Mouse (Mus musculus) hindbrain, postnatal 0 days (tissue): Measurements from ENCODE around the gene Ogt. TPM values are rescaled to one million over a fixed set of nuclear protein-coding genes. Genes with fewer than 3 reads are reported as not detected.

Experiments
- ATAC-seq: fragments of 200-750 bp; cut with Nextera tagmentation; 2 replicates; pipeline ENCODE4 v1.8.0; 2017; ENCODE audit warnings: mild to moderate bottlenecking, moderate TSS enrichment, moderate library complexity
- DNase-seq: peaks from one replicate; pipeline ENCODE4 v3.0.0-alpha.2; 2015; ENCODE audit warnings: low spot score
- H3K27ac ChIP-seq: fragments of 300-500 bp; sonication (generic); 2 replicates; pipeline ENCODE4 v1.5.1; 2014; ENCODE audit warnings: mild to moderate bottlenecking
- H3K27me3 ChIP-seq: fragments of 300-500 bp; sonication (generic); 2 replicates; pipeline ENCODE4 v1.6.1; 2014; ENCODE audit warnings: low read length, mixed read lengths; ENCODE audit not compliant: insufficient read depth
- H3K36me3 ChIP-seq: fragments of 300-500 bp; sonication (generic); 2 replicates; pipeline ENCODE4 v1.6.1; 2014; ENCODE audit warnings: low read length, mixed read lengths; ENCODE audit not compliant: insufficient read depth
- H3K4me1 ChIP-seq: fragments of 300-500 bp; sonication (generic); 2 replicates; pipeline ENCODE4 v1.6.1; 2014; ENCODE audit warnings: antibody characterized with exemption, low read length, mixed read lengths; ENCODE audit not compliant: insufficient read depth
- H3K4me2 ChIP-seq: fragments of 300-500 bp; sonication (generic); 2 replicates; pipeline ENCODE4 v1.6.1; 2014; ENCODE audit warnings: low read depth, mild to moderate bottlenecking, low read length, moderate library complexity, mixed read lengths
- H3K4me3 ChIP-seq: fragments of 300-500 bp; sonication (generic); 2 replicates; pipeline ENCODE4 v1.5.1; 2014; ENCODE audit warnings: low read length
- H3K9ac ChIP-seq: fragments of 300-500 bp; sonication (generic); replicated peaks from 2 replicates; pipeline ENCODE4 v1.6.1; 2014; ENCODE audit warnings: mild to moderate bottlenecking, low read length, moderate library complexity, mixed read lengths
- H3K9me3 ChIP-seq: fragments of 300-500 bp; sonication (generic); 2 replicates; pipeline ENCODE4 v1.6.1; 2016; ENCODE audit warnings: low read length, mixed read lengths
- CTCF ChIP-seq: IDR thresholded peaks from 2 replicates; pipeline ENCODE4 v1.5.1; 2016; ENCODE audit warnings: antibody characterized with exemption, control low read depth, low read depth
- WGBS: fragments of 180-500 bp; shearing (Covaris S2); extraction: QIAGEN DNeasy Blood & Tissue Kit; methylation state at CpG from one replicate; pipeline ENCODE4 v1.1.7; 2014; 5-methylcytosine and 5-hydroxymethylcytosine counted together
- polyA plus RNA-seq: library from polyadenylated mRNA; unstranded; fragments of >200 nt; fragmentation: Nextera tagmentation; extraction: Ambion mirVana; gene quantifications from 2 replicates; pipeline ENCODE4 v1.2.1, GENCODE M21; 2015
- total RNA-seq: library from RNA; depleted of rRNA; stranded (reverse); fragments of >200 nt; gene quantifications from 2 replicates; pipeline ENCODE4 v1.2.3, GENCODE M21; 2014; rRNA removed

Gene Ogt
- 118 and 130 TPM in 2 replicates for total RNA-seq
- polyA plus RNA-seq = 88.6 and 99.7 TPM in 2 replicates

DNA sequence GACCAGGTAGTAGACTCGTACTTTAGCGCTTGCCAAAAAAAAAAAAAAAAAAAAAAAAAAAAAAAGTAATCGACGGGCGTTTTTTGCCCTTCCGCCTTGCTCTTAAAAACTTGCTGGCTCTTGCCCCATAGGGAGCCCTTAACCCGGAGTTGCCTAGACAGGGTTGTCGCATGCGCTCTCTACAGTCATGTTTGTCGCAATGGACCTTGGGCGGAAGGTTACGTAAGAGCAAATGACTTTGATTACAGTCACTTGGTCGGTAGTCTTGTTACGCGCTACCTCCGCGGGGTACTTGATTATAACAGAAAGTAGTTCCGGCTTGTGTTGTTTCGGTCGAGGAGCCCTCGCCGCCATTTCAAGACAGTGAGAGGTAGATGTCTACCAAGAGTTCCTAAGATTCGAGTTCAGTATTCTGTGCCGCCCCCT is at the start of gene Ogt:
TSS of gene Ogt (plus strand) at position 320 of the 426 bp plus-strand sequence.
- peak within 1 kb of the TSS; percentile 60 for H3K4me2 ChIP-seq
- no peaks in the 10 kb centered on the region for H3K4me1 ChIP-seq
- H3K27ac ChIP-seq = peak within 1 kb of the TSS; percentile 81
- H3K4me3 ChIP-seq = peak within 1 kb of the TSS; percentile 56
- 24% methylated on average over 24 of the region's 24 CpGs for WGBS
- ATAC-seq (peak; percentile 93), DNase-seq (peak; percentile 96)
- peak within 1 kb of the TSS; percentile 82 for H3K9ac ChIP-seq
- H3K27me3 ChIP-seq = no peaks in the 10 kb centered on the region
- H3K9me3 ChIP-seq = no peaks in the 10 kb centered on the region
- TF ChIP-seq CTCF = no peak
- no peaks in the 10 kb centered on the region for H3K36me3 ChIP-seq

DNA sequence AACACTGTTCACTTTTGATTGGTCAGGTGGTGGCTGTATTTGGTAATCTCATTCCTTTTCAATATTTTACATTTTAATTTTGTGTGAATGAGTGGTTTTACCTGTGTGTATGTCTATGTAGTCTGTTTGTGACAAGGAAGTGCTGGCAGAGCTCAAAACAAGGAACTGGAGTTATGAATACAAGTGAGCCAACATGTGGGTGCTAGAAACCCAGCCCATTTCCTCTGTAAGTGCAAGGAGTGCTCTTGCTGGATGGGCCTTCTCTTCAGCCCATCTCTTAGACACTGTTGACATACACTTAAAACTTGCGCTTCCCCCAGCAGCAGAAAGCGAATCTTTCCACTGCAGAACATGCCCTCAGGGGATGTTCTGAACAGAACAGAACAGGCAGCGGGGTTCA is 23.7 kb upstream of the Ogt start:
- H3K27me3 ChIP-seq = no peaks in the 10 kb centered on the region
- no peaks in the 10 kb centered on the region for H3K4me1 ChIP-seq
- DNase-seq (no peak), ATAC-seq (no peak)
- H3K9ac ChIP-seq = no peak overlapping the region
- no peaks in the 10 kb centered on the region for H3K36me3 ChIP-seq
- H3K4me2 ChIP-seq = no peak overlapping the region
- WGBS = 100% methylated on average over 3 of the region's 3 CpGs
- H3K9me3 ChIP-seq = no peaks in the 10 kb centered on the region
- TF ChIP-seq CTCF = no peak
- no peak overlapping the region for H3K27ac ChIP-seq
- no peak overlapping the region for H3K4me3 ChIP-seq

DNA sequence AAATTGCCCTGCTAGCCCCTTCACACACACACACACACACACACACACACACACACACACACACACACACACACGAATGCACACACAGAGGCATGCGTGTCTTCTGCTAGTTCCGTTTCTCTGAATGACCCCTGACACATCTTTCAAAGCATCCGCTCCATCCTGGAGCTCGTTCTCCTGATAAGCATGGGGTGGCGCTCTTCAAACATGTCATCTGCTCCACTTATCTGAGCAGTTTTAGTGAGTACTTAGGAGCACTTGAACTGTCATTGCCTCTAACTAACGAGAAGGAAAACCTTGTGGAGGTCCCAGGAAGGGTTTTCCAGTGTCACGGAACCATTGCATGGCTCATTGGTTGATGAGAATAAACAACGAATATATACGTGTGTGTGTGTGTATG is 22.0 kb upstream of the Ogt start:
- no peak for DNase-seq
- Histone ChIP-seq H3K27me3 (no peaks in the 10 kb centered on the region), H3K9ac (no peak overlapping the region), H3K4me3 (no peak overlapping the region), H3K4me1 (no peaks in the 10 kb centered on the region), H3K4me2 (no peak overlapping the region), H3K27ac (no peak overlapping the region), H3K36me3 (no peaks in the 10 kb centered on the region), H3K9me3 (no peaks in the 10 kb centered on the region)
- TF ChIP-seq CTCF = no peak
- WGBS = 75% methylated on average over 10 of the region's 10 CpGs
- no peak for ATAC-seq

DNA sequence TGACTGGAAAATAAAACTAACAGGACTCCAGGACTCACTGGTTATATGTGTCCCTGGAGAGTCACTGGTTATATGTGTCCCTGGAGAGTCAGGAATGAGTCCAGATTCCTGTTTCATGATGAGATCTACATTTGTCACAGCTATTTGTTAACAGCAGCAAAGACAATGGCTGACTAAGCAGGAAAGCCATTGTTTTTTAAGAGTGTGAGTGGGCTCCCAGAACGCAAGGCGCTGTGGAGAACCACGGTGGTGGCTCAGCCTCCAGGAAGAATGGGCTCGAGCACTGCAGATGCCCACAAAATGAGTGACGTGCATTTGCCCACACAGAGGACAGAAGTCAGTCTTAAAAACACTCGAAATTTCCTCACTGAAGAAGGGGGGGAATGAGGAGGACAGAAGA is 19.5 kb upstream of the Ogt start:
- H3K36me3 ChIP-seq = no peaks in the 10 kb centered on the region
- H3K9ac ChIP-seq = no peak overlapping the region
- no peaks in the 10 kb centered on the region for H3K4me1 ChIP-seq
- H3K27me3 ChIP-seq = no peaks in the 10 kb centered on the region
- no peaks in the 10 kb centered on the region for H3K9me3 ChIP-seq
- H3K4me3 ChIP-seq = no peak overlapping the region
- ATAC-seq (no peak), DNase-seq (no peak)
- 55% methylated on average over 6 of the region's 6 CpGs for WGBS
- H3K27ac ChIP-seq = no peak overlapping the region
- no peak for TF ChIP-seq CTCF
- no peak overlapping the region for H3K4me2 ChIP-seq

- H3K4me3 ChIP-seq = no peak overlapping the region
Observed at GRCm38 (mm10) chrX:101622539-101622938, 17.3 kb upstream of the Ogt start.

GRCm38 (mm10) chrX:101636821-101637525 is 2.9 kb upstream of the Ogt start:
- no peak for ATAC-seq
- 32% methylated on average over 9 of the region's 9 CpGs for WGBS

More at GRCm38 (mm10) chrX:101622539-101622938, 17.3 kb upstream of the Ogt start:
- WGBS = 63% methylated on average over 3 of the region's 3 CpGs
- Histone ChIP-seq H3K27me3 (no peaks in the 10 kb centered on the region), H3K9me3 (no peaks in the 10 kb centered on the region), H3K27ac (no peak overlapping the region), H3K4me2 (no peak overlapping the region), H3K4me1 (no peaks in the 10 kb centered on the region), H3K36me3 (no peaks in the 10 kb centered on the region), H3K9ac (no peak overlapping the region)
- ATAC-seq = no peak
- DNase-seq = no peak
- no peak for TF ChIP-seq CTCF

DNA sequence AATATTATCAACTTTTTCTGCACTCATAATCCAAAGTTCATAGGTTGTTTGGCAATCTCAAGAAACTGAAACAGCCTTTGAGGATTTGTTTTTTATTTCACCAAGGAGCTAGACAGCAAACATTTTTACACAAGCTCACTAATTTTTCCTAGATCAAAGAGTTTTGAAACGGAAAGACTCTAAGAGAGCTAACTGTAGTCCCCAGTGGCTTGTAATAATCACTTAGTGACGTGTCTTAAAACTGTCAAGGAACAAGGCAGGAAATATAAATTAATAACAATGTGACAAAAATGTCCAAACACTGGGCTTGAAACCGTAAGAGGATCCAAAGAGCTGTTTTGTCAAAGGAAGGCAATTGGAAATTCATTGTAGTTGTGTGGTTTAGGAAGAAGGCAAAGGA is 1.0 kb upstream of the Ogt start:
- Histone ChIP-seq H3K4me3 (peak overlapping the region; percentile 56), H3K4me1 (no peaks in the 10 kb centered on the region), H3K4me2 (peak overlapping the region; percentile 60), H3K9me3 (no peaks in the 10 kb centered on the region), H3K9ac (no peak overlapping the region), H3K27ac (0 out of 2 replicates have a peak overlapping the region, but pooled peaks have one; percentile 81), H3K27me3 (no peaks in the 10 kb centered on the region), H3K36me3 (no peaks in the 10 kb centered on the region)
- ATAC-seq (no peak), DNase-seq (no peak)
- no peak for TF ChIP-seq CTCF
- WGBS = 39% methylated on average over 3 of the region's 3 CpGs

More at GRCm38 (mm10) chrX:101636821-101637525, 2.9 kb upstream of the Ogt start:
- Histone ChIP-seq H3K9ac (no peak overlapping the region), H3K4me1 (no peaks in the 10 kb centered on the region), H3K4me2 (no peak overlapping the region), H3K36me3 (no peaks in the 10 kb centered on the region), H3K27ac (no peak overlapping the region), H3K27me3 (no peaks in the 10 kb centered on the region), H3K4me3 (no peak overlapping the region), H3K9me3 (no peaks in the 10 kb centered on the region)
- no peak for TF ChIP-seq CTCF
- no peak for DNase-seq
